Mouse (Mus musculus): Measurements from ENCODE around the gene Nup188.
A peak's percentile ranks its signal among the peaks of the same experiment; 100 is the strongest.

Gene Nup188

GRCm38 (mm10) chr2:30286192-30287026, at the start of gene Nup188, which contains the start of gene Dolk:
Gene Nup188, plus strand, starts transcription at chr2:30286397.
Gene Dolk, minus strand, starts transcription at chr2:30286334.
- peak; percentile 97 for DNase-seq (ENCODE audit: low read depth, low spot score)

- peak; percentile 37 for DNase-seq (ENCODE audit: low read depth, low spot score)
These were observed 49.6 kb upstream of the Nup188 start for GRCm38 (mm10) chr2:30236426-30237198.

DNA sequence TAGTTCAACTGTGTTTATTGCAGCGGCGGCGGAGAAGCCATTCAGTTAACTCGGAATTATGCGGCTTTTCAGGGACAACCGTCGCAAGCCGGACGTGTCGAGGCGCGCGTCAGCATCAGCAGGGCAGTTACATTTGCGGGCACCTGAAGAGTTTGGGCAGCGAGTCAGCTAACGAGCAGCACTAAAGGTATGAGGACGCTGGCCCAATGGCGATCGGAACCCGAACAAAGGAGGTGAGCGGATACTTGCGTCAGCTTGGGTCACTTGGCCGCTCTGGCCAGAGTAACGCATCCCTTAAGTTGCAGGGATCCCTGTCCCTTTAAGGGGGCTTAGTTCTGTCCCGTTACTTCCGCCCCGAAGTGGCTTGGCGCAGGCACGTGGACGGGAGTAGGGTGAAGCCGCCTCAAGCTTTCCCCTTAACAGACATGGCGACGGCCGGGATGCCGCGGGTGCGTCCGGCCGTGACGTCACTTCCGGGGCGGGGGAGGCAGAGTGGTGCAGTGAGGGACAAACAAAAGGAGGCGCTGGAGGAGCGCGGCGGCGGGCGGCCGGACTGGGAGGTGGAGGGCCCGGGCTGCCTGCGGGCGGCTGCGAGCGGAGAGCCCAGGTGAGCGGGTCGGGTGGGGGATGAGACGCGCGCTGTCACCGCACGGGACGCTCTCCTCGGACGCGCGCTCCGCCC, 48.9 kb upstream of the Nup188 start, which contains the start of gene Lrrc8a:
Gene Lrrc8a, plus strand, starts transcription at position 517 of the 682 bp plus-strand sequence.
- DNase-seq (ENCODE audit: low read depth, low spot score), result peak; percentile 99

- DNase-seq (ENCODE audit: low read depth, low spot score), result peak; percentile 55
These were observed 48.3 kb upstream of the Nup188 start for GRCm38 (mm10) chr2:30237881-30238280.

DNA sequence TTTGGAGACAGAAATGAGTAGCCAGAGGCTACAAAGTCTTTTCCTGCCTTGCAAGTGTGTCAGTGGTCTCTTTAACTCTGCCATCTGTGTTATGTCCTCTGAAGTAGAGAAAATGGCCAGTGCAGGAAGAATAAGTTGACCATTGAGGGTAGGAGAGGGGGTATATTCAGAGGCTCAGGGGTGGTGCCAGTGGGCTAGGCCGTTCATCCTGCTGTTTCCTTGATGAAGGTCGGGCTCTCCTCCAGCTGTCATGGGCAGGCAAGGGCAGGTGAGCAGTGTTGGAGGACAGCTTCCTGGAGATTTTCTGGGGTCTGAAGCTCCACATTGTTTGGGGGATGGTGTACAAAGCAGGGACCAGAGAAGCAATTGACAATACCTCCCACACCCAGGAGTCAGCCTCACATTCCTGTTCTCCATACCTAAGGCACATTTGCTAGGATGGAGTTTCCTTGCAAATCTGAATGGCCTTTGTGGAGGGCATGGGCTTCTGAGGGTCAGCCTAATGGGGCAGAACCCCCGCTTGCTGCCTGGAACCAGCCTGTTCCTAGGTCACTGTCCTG, 47.2 kb upstream of the Nup188 start:
- no peak for DNase-seq (ENCODE audit: low read depth, low spot score)

DNA sequence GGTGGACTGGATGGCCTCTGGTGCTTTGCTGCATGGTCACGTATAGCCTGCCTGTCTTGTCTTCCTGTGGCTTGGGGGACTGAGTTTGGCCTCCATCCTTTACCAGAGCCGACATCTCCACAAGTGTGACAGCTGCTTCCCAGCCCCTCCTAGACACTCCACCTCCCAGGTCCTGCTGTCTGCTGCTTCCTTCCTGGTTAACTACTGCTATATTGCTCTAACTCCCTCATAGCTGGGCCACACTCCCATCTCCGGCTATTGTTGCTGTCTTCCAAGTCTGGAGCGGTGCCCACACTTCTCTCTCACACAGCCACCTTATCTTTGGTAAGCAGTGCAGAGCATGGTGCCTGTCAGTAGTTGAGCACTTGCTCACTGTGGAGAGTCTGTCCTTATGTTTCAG, 46.4 kb upstream of the Nup188 start:
- no peak for DNase-seq (ENCODE audit: low read depth, low spot score)

DNA sequence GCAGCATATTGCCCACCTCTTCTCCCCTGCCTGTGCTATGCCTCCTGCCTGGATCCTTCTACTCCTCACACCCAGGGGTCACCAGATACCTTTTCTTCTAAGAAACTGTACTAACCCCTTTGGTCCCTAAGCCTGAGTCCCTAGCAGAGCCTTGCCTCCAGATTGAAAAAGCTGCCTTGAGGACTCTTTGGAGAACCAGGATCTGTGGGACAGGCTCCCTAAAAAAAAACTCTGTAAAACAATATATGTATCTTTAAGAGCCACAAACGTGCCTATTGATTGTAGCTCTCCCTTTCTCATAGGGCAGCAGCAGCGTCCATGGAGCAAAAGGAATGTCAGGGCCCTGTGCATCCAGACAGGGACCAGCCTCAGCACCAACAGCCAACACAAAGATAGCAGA, 45.9 kb upstream of the Nup188 start, which contains the start of gene Gm28035:
Gene Gm28035, plus strand, starts transcription at position 301 of the 400 bp plus-strand sequence.
- no peak for DNase-seq (ENCODE audit: low read depth, low spot score)

DNA sequence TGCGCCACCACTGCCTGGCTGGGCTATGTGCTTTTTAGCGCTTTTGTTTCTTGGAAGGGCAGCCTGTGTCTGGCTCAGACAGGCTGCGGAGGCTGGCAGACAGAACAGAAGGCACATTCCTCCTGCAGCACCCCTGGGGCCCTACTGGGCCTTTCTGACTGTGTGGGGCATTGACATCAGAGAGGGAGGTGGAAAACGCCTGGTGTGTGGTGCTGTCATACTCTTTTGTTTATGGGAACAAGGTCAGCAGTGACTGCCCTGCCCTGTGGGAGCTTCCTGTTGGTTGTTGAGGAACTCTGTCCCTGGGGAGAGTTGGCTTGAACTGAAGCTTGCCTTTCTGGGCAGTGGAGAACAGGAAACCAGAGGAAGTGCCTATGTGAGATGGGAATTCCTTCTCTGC, 43.7 kb upstream of the Nup188 start:
- peak; percentile 87 for DNase-seq (ENCODE audit: low read depth, low spot score)

- DNase-seq (ENCODE audit: low read depth, low spot score), result no peak
These were observed 42.8 kb upstream of the Nup188 start for GRCm38 (mm10) chr2:30243391-30243790.

- no peak for DNase-seq (ENCODE audit: low read depth, low spot score)
These were observed 41.5 kb upstream of the Nup188 start for GRCm38 (mm10) chr2:30244595-30245178.

DNA sequence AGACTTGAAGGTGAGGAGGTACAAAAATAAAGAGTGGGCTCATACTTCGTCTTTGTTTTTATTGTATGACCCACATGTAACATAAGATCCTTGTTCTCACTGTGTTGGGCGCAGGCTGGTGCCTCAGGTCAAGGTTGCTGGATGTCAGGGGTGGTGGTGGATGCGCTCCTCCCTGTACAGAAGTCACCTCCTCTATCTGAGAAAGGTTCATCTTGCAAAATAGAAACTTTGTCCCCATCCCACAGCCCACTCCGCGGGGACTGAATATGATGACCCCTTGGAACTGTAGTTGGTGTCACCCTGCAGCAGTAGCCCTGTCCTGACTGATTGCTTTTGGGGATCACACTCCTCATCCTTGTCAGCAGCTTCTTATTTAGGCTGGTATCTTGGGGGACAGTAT, 39.2 kb upstream of the Nup188 start:
- DNase-seq (ENCODE audit: low read depth, low spot score), result no peak

GRCm38 (mm10) chr2:30247681-30248080, 38.5 kb upstream of the Nup188 start:
- DNase-seq (ENCODE audit: low read depth, low spot score), result no peak

GRCm38 (mm10) chr2:30249182-30249581, 37.0 kb upstream of the Nup188 start:
- no peak for DNase-seq (ENCODE audit: low read depth, low spot score)

- DNase-seq (ENCODE audit: low read depth, low spot score), result no peak
These were observed 35.8 kb upstream of the Nup188 start for GRCm38 (mm10) chr2:30250166-30251128.

GRCm38 (mm10) chr2:30251417-30252104, 34.6 kb upstream of the Nup188 start:
- DNase-seq (ENCODE audit: low read depth, low spot score), result no peak

GRCm38 (mm10) chr2:30252521-30252920, 33.7 kb upstream of the Nup188 start:
- DNase-seq (ENCODE audit: low read depth, low spot score), result no peak

DNA sequence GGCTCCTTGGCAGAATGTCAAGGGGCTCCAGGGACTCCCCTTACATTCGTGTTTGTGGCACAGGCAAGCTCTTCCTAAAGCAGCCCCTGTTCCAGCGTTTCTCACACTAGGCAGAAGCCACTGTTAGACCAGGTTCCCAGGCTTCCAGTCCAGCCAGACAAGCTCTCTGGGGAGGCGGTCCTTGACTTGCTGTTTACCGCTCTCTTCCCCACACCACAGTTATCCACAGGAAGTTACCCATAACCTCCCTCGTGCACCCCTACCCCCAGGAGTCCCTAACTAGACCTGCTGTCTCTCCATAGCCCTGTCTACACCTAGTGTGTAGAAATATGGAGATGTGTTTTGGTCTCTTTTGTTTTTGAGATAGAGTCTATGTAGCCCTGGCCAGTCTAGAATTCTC, 32.4 kb upstream of the Nup188 start:
- DNase-seq (ENCODE audit: low read depth, low spot score), result no peak

GRCm38 (mm10) chr2:30255631-30256395, 30.4 kb upstream of the Nup188 start:
- no peak for DNase-seq (ENCODE audit: low read depth, low spot score)
